Comparison of ENCODE assay signal across 10 mouse cellular contexts in the genomic region with DNA sequence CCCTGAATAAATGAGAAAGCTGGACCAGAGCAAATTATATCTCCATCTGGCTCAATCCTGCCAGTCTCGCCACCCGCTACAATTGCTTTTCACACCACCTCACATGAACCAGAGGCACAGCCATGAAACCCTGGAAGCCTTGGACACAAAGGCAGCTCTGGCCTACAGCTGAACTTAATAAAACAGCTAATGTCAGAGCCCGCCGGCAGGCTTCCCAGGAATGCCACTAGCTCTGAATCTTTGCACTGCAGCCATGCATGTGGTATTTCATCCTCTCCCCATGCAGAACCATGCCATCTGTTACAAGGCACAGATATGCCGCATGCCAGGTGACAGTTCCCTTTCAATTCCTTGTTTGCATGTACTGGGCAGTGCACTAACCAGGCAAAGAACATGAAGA.
DNase-seq lines count a peak whose midpoint lies in the region; ATAC-seq lines count a peak whose summit lies in the region.
"Had no signal": no experiment of that assay in that cellular context is flagged by ENCODE, and none has a peak within 500 bp of the region (broad histone marks: within the 10 kb centered on the region; RNA-seq: fewer than 3 reads in every experiment).

No protein-coding gene starts in this region.

- H3K9me3 ChIP-seq in hindbrain, embryonic 10.5 days: no peaks in the 10 kb centered on the region
- H3K9me3 ChIP-seq in hindbrain, embryonic 13.5 days: no peaks in the 10 kb centered on the region
- no peaks in the 10 kb centered on the region for H3K9me3 ChIP-seq in hindbrain, embryonic 16.5 days (ENCODE audit: control insufficient read depth, low read length)
- no peaks in the 10 kb centered on the region for H3K9me3 ChIP-seq in intestine, embryonic 16.5 days (ENCODE audit: control insufficient read depth, low read length)
- H3K9me3 ChIP-seq in liver, embryonic 12.5 days (replicated peaks): no peaks in the 10 kb centered on the region
- H3K9me3 ChIP-seq: liver, embryonic 15.5 days; midbrain, embryonic 10.5 days had no signal

- ATAC-seq in hindbrain, embryonic 13.5 days (ENCODE audit: low FRiP score): no peak
- ATAC-seq in hindbrain, embryonic 16.5 days: peak; percentile 93
- no peak for ATAC-seq in intestine, embryonic 16.5 days
- ATAC-seq in liver, embryonic 12.5 days: no peak

- H3K4me1 ChIP-seq in hindbrain, embryonic 10.5 days (replicated peaks): no peaks in the 10 kb centered on the region
- no peaks in the 10 kb centered on the region for H3K4me1 ChIP-seq in hindbrain, embryonic 13.5 days (replicated peaks)
- H3K4me1 ChIP-seq in hindbrain, embryonic 16.5 days (ENCODE audit: control insufficient read depth, insufficient read depth, low read depth, low read length): no peaks in the 10 kb centered on the region
- no peaks in the 10 kb centered on the region for H3K4me1 ChIP-seq in intestine, embryonic 16.5 days (ENCODE audit: control insufficient read depth, insufficient read depth, low read length)
- no peaks in the 10 kb centered on the region for H3K4me1 ChIP-seq in liver, embryonic 12.5 days
- H3K4me1 ChIP-seq: liver, embryonic 15.5 days; midbrain, embryonic 10.5 days had no signal

- H3K27me3 ChIP-seq in hindbrain, embryonic 10.5 days (ENCODE audit: insufficient read depth, poor library complexity, severe bottlenecking): no peaks in the 10 kb centered on the region
- H3K27me3 ChIP-seq in hindbrain, embryonic 13.5 days: no peaks in the 10 kb centered on the region
- H3K27me3 ChIP-seq in hindbrain, embryonic 16.5 days (replicated peaks; ENCODE audit: control insufficient read depth, insufficient read depth, low read length): no peaks in the 10 kb centered on the region
- no peaks in the 10 kb centered on the region for H3K27me3 ChIP-seq in intestine, embryonic 16.5 days (replicated peaks; ENCODE audit: control insufficient read depth, insufficient read depth, low read length)
- H3K27me3 ChIP-seq in liver, embryonic 12.5 days (replicated peaks): no peaks in the 10 kb centered on the region
- H3K27me3 ChIP-seq: liver, embryonic 15.5 days had no signal

- WGBS in hindbrain, embryonic 10.5 days: 72% methylated on average over 5 of the region's 5 CpGs
- 72% methylated on average over 5 of the region's 5 CpGs for WGBS in hindbrain, embryonic 13.5 days
- WGBS in hindbrain, embryonic 16.5 days: 54% methylated on average over 5 of the region's 5 CpGs
- 78% methylated on average over 5 of the region's 5 CpGs for WGBS in intestine, embryonic 16.5 days
- WGBS in liver, embryonic 12.5 days (ENCODE audit: insufficient replicate concordance): 65% methylated on average over 5 of the region's 5 CpGs

- no peak overlapping the region for H3K9ac ChIP-seq in hindbrain, embryonic 13.5 days
- no peak overlapping the region for H3K9ac ChIP-seq in hindbrain, embryonic 16.5 days (ENCODE audit: low read depth, low read length)
- no peak overlapping the region for H3K9ac ChIP-seq in intestine, embryonic 16.5 days (ENCODE audit: low read depth, low read length)
- no peak overlapping the region for H3K9ac ChIP-seq in liver, embryonic 12.5 days
- H3K9ac ChIP-seq: liver, embryonic 15.5 days had no signal

- DNase-seq in hindbrain, embryonic 10.5 days (ENCODE audit: low spot score): peak; percentile 2
- DNase-seq in right cerebral cortex, postnatal 4 days: peak; percentile 2
- DNase-seq in right cerebral cortex, postnatal 14 days: no peak
- no peak for DNase-seq in heart, postnatal 14 days

- H3K36me3 ChIP-seq in hindbrain, embryonic 10.5 days: no peaks in the 10 kb centered on the region
- no peaks in the 10 kb centered on the region for H3K36me3 ChIP-seq in hindbrain, embryonic 13.5 days
- H3K36me3 ChIP-seq in hindbrain, embryonic 16.5 days (ENCODE audit: control insufficient read depth, insufficient read depth, low read length): no peaks in the 10 kb centered on the region
- H3K36me3 ChIP-seq in intestine, embryonic 16.5 days (ENCODE audit: control insufficient read depth, insufficient read depth, low read length): no peaks in the 10 kb centered on the region
- H3K36me3 ChIP-seq in liver, embryonic 12.5 days: no peaks in the 10 kb centered on the region
- H3K36me3 ChIP-seq: liver, embryonic 15.5 days; midbrain, embryonic 10.5 days had no signal

- no peak overlapping the region for H3K4me2 ChIP-seq in hindbrain, embryonic 13.5 days
- no peak overlapping the region for H3K4me2 ChIP-seq in hindbrain, embryonic 16.5 days (ENCODE audit: low read length)
- no peak overlapping the region for H3K4me2 ChIP-seq in intestine, embryonic 16.5 days (ENCODE audit: low read depth, low read length)
- no peak overlapping the region for H3K4me2 ChIP-seq in liver, embryonic 12.5 days
- H3K4me2 ChIP-seq: liver, embryonic 15.5 days had no signal

- intact Hi-C loops in heart, postnatal 14 days (cut with DNase I): no loop called here

- no peak overlapping the region for H3K27ac ChIP-seq in hindbrain, embryonic 10.5 days
- no peak overlapping the region for H3K27ac ChIP-seq in hindbrain, embryonic 13.5 days
- H3K27ac ChIP-seq in hindbrain, embryonic 16.5 days (ENCODE audit: low read depth, low read length): no peak overlapping the region
- H3K27ac ChIP-seq in intestine, embryonic 16.5 days (ENCODE audit: low read length): no peak overlapping the region
- H3K27ac ChIP-seq in liver, embryonic 12.5 days: no peak overlapping the region
- H3K27ac ChIP-seq: liver, embryonic 15.5 days; midbrain, embryonic 10.5 days had no signal

- H3K4me3 ChIP-seq in hindbrain, embryonic 10.5 days: no peak overlapping the region
- no peak overlapping the region for H3K4me3 ChIP-seq in hindbrain, embryonic 13.5 days
- H3K4me3 ChIP-seq in hindbrain, embryonic 16.5 days (ENCODE audit: low read length): no peak overlapping the region
- H3K4me3 ChIP-seq in intestine, embryonic 16.5 days (ENCODE audit: low read length): no peak overlapping the region
- H3K4me3 ChIP-seq in liver, embryonic 12.5 days: no peak overlapping the region
- H3K4me3 ChIP-seq: liver, embryonic 15.5 days; midbrain, embryonic 10.5 days had no signal

Comparison
In these comparisons a context has a peak if more than half of its experiments do, and no peak if none do; other contexts are left out.
1. DNase-seq: peak in hindbrain, embryonic 10.5 days (single experiment) and right cerebral cortex, postnatal 4 days (single experiment); none in right cerebral cortex, postnatal 14 days (single experiment) and heart, postnatal 14 days (0 of 2).